Mouse (Mus musculus): ENCODE measurements around the gene Olfr561. TPM values are rescaled to one million over a fixed set of nuclear protein-coding genes. Genes with fewer than 3 reads are reported as not detected.

The Olfr561 gene
- polyA plus RNA-seq (2011; ENCODE audit: insufficient read length, low read depth, missing spikeins) = not detected in 2 replicates

- TF ChIP-seq CTCF (IDR thresholded peaks at IDR 0.05; ENCODE audit: borderline replicate concordance, insufficient read depth, low read length) = no peak
- no peak for TF ChIP-seq POLR2A (IDR thresholded peaks at IDR 0.05; ENCODE audit: low read depth, low read length)
- H3K4me3 ChIP-seq (ENCODE audit: insufficient read depth, low read length) = no peak within 1 kb of the TSS
- H3K4me1 ChIP-seq (ENCODE audit: control insufficient read depth, insufficient read depth, low read length) = no peaks in the 10 kb centered on the region
- H3K27ac ChIP-seq (ENCODE audit: insufficient read depth, low read length) = no peak within 1 kb of the TSS
These were observed at the start of gene Olfr561 for GRCm38 (mm10) chr7:102770921-102771320. TSS of gene Olfr561 (plus strand) at chr7:102771221.

- H3K27ac ChIP-seq (ENCODE audit: insufficient read depth, low read length) = no peak within 1 kb of the TSS
- TF ChIP-seq POLR2A (IDR thresholded peaks at IDR 0.05; ENCODE audit: low read depth, low read length) = no peak
- no peak for TF ChIP-seq CTCF (IDR thresholded peaks at IDR 0.05; ENCODE audit: borderline replicate concordance, insufficient read depth, low read length)
- no peak within 1 kb of the TSS for H3K4me3 ChIP-seq (ENCODE audit: insufficient read depth, low read length)
- no peaks in the 10 kb centered on the region for H3K4me1 ChIP-seq (ENCODE audit: control insufficient read depth, insufficient read depth, low read length)
These were observed 43.6 kb upstream of the Olfr561 start, which contains the start of gene Olfr559 for GRCm38 (mm10) chr7:102727391-102727790. TSS of gene Olfr559 (minus strand) at chr7:102727491.

DNA sequence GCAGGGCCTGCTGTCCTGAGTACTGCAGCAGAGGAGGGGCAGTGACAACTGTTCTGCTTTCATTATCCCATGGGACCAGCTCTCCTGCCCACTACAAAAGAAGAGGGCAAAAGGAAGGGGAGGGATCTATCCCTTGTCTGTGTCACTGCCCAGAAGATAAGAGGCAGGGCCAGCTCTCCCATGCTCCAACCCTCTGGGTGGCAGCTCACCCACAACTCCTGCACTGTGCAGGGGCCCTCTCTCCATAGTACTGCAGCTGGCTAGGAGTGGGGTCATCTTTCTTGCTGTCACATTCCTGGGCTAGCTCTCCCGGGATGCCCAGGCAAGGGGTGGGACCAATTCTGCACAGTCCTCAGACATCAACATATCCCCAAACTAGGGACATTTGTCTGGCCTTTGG, 37.2 kb upstream of the Olfr561 start:
- Histone ChIP-seq H3K4me1 (ENCODE audit: control insufficient read depth, insufficient read depth, low read length) (no peaks in the 10 kb centered on the region), H3K4me3 (ENCODE audit: insufficient read depth, low read length) (no peak overlapping the region), H3K27ac (ENCODE audit: insufficient read depth, low read length) (no peak overlapping the region)
- TF ChIP-seq POLR2A (IDR thresholded peaks at IDR 0.05; ENCODE audit: low read depth, low read length) (no peak), CTCF (IDR thresholded peaks at IDR 0.05; ENCODE audit: borderline replicate concordance, insufficient read depth, low read length) (no peak)

- Histone ChIP-seq H3K4me3 (ENCODE audit: insufficient read depth, low read length) (no peak overlapping the region), H3K27ac (ENCODE audit: insufficient read depth, low read length) (no peak overlapping the region), H3K4me1 (ENCODE audit: control insufficient read depth, insufficient read depth, low read length) (no peaks in the 10 kb centered on the region)
- TF ChIP-seq CTCF (IDR thresholded peaks at IDR 0.05; ENCODE audit: borderline replicate concordance, insufficient read depth, low read length) (no peak), POLR2A (IDR thresholded peaks at IDR 0.05; ENCODE audit: low read depth, low read length) (no peak)
These were observed 33.3 kb upstream of the Olfr561 start for GRCm38 (mm10) chr7:102737705-102738104.

DNA sequence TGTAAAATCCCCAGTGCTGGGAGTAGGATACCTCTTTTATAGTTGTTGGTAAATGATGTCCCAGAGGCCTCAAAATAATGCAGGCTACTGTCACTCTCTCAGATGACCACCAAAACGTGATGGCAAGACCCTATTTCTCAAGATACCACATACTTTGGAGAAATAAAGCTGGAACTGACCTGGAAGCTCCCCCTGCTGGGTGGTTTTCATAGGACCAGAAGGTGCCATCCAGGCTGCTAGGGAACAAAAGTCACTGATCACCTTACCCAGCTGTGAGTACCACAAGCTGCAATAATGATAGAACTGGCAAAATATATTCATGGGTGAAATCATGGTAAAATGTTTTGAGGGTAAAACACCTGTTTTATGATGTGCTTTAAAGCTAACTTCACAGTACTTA, 18.9 kb upstream of the Olfr561 start:
- no peak for TF ChIP-seq CTCF (IDR thresholded peaks at IDR 0.05; ENCODE audit: borderline replicate concordance, insufficient read depth, low read length)
- TF ChIP-seq POLR2A (IDR thresholded peaks at IDR 0.05; ENCODE audit: low read depth, low read length) = no peak
- H3K4me1 ChIP-seq (ENCODE audit: control insufficient read depth, insufficient read depth, low read length) = no peaks in the 10 kb centered on the region
- no peak overlapping the region for H3K27ac ChIP-seq (ENCODE audit: insufficient read depth, low read length)
- H3K4me3 ChIP-seq (ENCODE audit: insufficient read depth, low read length) = no peak overlapping the region

GRCm38 (mm10) chr7:102759266-102759665, 11.8 kb upstream of the Olfr561 start, which contains the start of the genes Olfr560 and Olfr78:
TSS of gene Olfr560 (minus strand) at chr7:102759366.
TSS of gene Olfr78 (minus strand) at chr7:102759471.
- Histone ChIP-seq H3K4me1 (ENCODE audit: control insufficient read depth, insufficient read depth, low read length) (no peaks in the 10 kb centered on the region), H3K27ac (ENCODE audit: insufficient read depth, low read length) (no peak within 1 kb of the TSS), H3K4me3 (ENCODE audit: insufficient read depth, low read length) (no peak within 1 kb of the TSS)
- TF ChIP-seq CTCF (IDR thresholded peaks at IDR 0.05; ENCODE audit: borderline replicate concordance, insufficient read depth, low read length) (no peak), POLR2A (IDR thresholded peaks at IDR 0.05; ENCODE audit: low read depth, low read length) (no peak)

DNA sequence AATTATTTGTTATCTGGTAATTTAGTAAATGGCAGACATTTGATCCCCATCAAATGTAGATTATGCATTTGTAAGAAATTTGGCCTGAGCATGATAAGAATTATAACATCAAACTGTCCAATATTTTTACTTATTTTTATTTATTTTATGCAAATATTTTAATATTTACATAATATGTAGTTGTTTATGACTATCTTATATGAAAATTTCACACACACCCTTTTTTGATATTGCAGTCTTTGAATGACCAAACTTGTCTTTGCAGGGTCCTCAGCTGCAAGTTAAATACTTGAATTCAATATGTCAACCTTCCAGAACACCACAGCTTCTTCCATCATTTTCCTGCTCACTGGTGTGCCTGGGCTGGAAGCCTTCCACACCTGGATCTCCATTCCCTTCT, 32.2 kb downstream of the Olfr561 start, which contains the start of gene Olfr564:
Olfr564 (plus strand) TSS at position 301 of the 400 bp plus-strand sequence.
- TF ChIP-seq CTCF (IDR thresholded peaks at IDR 0.05; ENCODE audit: borderline replicate concordance, insufficient read depth, low read length) (no peak), POLR2A (IDR thresholded peaks at IDR 0.05; ENCODE audit: low read depth, low read length) (no peak)
- Histone ChIP-seq H3K4me1 (ENCODE audit: control insufficient read depth, insufficient read depth, low read length) (no peaks in the 10 kb centered on the region), H3K27ac (ENCODE audit: insufficient read depth, low read length) (no peak within 1 kb of the TSS), H3K4me3 (ENCODE audit: insufficient read depth, low read length) (no peak within 1 kb of the TSS)

Other genes starting within 250 kb of the Olfr561 start
- gene Olfr547, start 236.5 kb upstream of the Olfr561 start, polyA plus RNA-seq (2011; ENCODE audit: insufficient read length, low read depth, missing spikeins) = not detected in 2 replicates
- gene Olfr548-ps1, start 230.3 kb upstream of the Olfr561 start, polyA plus RNA-seq (2011; ENCODE audit: insufficient read length, low read depth, missing spikeins) = not detected in 2 replicates
- gene Olfr549, start 221.4 kb upstream of the Olfr561 start, polyA plus RNA-seq (2011; ENCODE audit: insufficient read length, low read depth, missing spikeins) = not detected in 2 replicates
- 8.4 and 8.8 TPM in 2 replicates for gene Trim21, start 205.7 kb upstream of the Olfr561 start, polyA plus RNA-seq (2011; ENCODE audit: insufficient read length, low read depth, missing spikeins)
- gene Olfr550, start 199.8 kb upstream of the Olfr561 start, polyA plus RNA-seq (2011; ENCODE audit: insufficient read length, low read depth, missing spikeins) = not detected in 2 replicates
- gene Olfr551, start 179.3 kb upstream of the Olfr561 start, polyA plus RNA-seq (2011; ENCODE audit: insufficient read length, low read depth, missing spikeins) = not detected in 2 replicates
- gene Olfr552, start 173.5 kb upstream of the Olfr561 start, polyA plus RNA-seq (2011; ENCODE audit: insufficient read length, low read depth, missing spikeins) = not detected in 2 replicates
- gene Olfr553, start 153.0 kb upstream of the Olfr561 start, polyA plus RNA-seq (2011; ENCODE audit: insufficient read length, low read depth, missing spikeins) = not detected in 2 replicates
- gene Olfr554, start 132.8 kb upstream of the Olfr561 start, polyA plus RNA-seq (2011; ENCODE audit: insufficient read length, low read depth, missing spikeins) = not detected in 2 replicates
- gene Olfr555, start 112.4 kb upstream of the Olfr561 start, polyA plus RNA-seq (2011; ENCODE audit: insufficient read length, low read depth, missing spikeins) = not detected in 2 replicates
- not detected in 2 replicates for gene Olfr556, start 106.3 kb upstream of the Olfr561 start, polyA plus RNA-seq (2011; ENCODE audit: insufficient read length, low read depth, missing spikeins)
- gene Trim68, start 83.9 kb upstream of the Olfr561 start, polyA plus RNA-seq (2011; ENCODE audit: insufficient read length, low read depth, missing spikeins) = 10.0 and 10.6 TPM in 2 replicates
- gene Olfr557, start 75.3 kb upstream of the Olfr561 start, polyA plus RNA-seq (2011; ENCODE audit: insufficient read length, low read depth, missing spikeins) = not detected in 2 replicates
- gene Olfr558, start 69.0 kb upstream of the Olfr561 start, polyA plus RNA-seq (2011; ENCODE audit: insufficient read length, low read depth, missing spikeins) = not detected in 2 replicates
- gene Olfr33, start 52.2 kb upstream of the Olfr561 start, polyA plus RNA-seq (2011; ENCODE audit: insufficient read length, low read depth, missing spikeins) = not detected in 2 replicates
- gene Olfr559, start 43.7 kb upstream of the Olfr561 start, polyA plus RNA-seq (2011; ENCODE audit: insufficient read length, low read depth, missing spikeins) = not detected in 2 replicates
- gene Olfr560, start 11.9 kb upstream of the Olfr561 start, polyA plus RNA-seq (2011; ENCODE audit: insufficient read length, low read depth, missing spikeins) = not detected in 2 replicates
- gene Olfr78, start 11.8 kb upstream of the Olfr561 start, polyA plus RNA-seq (2011; ENCODE audit: insufficient read length, low read depth, missing spikeins) = not detected in 2 replicates
- gene Olfr564, start 32.3 kb downstream of the Olfr561 start, polyA plus RNA-seq (2011; ENCODE audit: insufficient read length, low read depth, missing spikeins) = not detected in 2 replicates
- gene Olfr566, start 87.5 kb downstream of the Olfr561 start, polyA plus RNA-seq (2011; ENCODE audit: insufficient read length, low read depth, missing spikeins) = not detected in 2 replicates
- not detected in 2 replicates for gene Olfr568, start 105.9 kb downstream of the Olfr561 start, polyA plus RNA-seq (2011; ENCODE audit: insufficient read length, low read depth, missing spikeins)
- not detected in 2 replicates for gene Olfr569, start 119.7 kb downstream of the Olfr561 start, polyA plus RNA-seq (2011; ENCODE audit: insufficient read length, low read depth, missing spikeins)
- not detected in 2 replicates for gene Olfr570, start 123.4 kb downstream of the Olfr561 start, polyA plus RNA-seq (2011; ENCODE audit: insufficient read length, low read depth, missing spikeins)
- gene Olfr571, start 146.3 kb downstream of the Olfr561 start, polyA plus RNA-seq (2011; ENCODE audit: insufficient read length, low read depth, missing spikeins) = 0.21 TPM in 1 of 2 replicates, not detected in the other
- not detected in 2 replicates for gene Olfr572, start 153.2 kb downstream of the Olfr561 start, polyA plus RNA-seq (2011; ENCODE audit: insufficient read length, low read depth, missing spikeins)
- not detected in 2 replicates for gene Olfr573-ps1, start 171.4 kb downstream of the Olfr561 start, polyA plus RNA-seq (2011; ENCODE audit: insufficient read length, low read depth, missing spikeins)
- gene Olfr574, start 177.2 kb downstream of the Olfr561 start, polyA plus RNA-seq (2011; ENCODE audit: insufficient read length, low read depth, missing spikeins) = not detected in 2 replicates
- not detected in 2 replicates for gene Olfr575, start 187.6 kb downstream of the Olfr561 start, polyA plus RNA-seq (2011; ENCODE audit: insufficient read length, low read depth, missing spikeins)
- not detected in 2 replicates for gene Olfr576, start 191.4 kb downstream of the Olfr561 start, polyA plus RNA-seq (2011; ENCODE audit: insufficient read length, low read depth, missing spikeins)
- not detected in 2 replicates for gene Olfr577, start 204.7 kb downstream of the Olfr561 start, polyA plus RNA-seq (2011; ENCODE audit: insufficient read length, low read depth, missing spikeins)
- gene Olfr578, start 218.1 kb downstream of the Olfr561 start, polyA plus RNA-seq (2011; ENCODE audit: insufficient read length, low read depth, missing spikeins) = not detected in 2 replicates